Mouse (Mus musculus) lung, postnatal 36 days (tissue): ENCODE data around the gene Wnt3a.

Source experiments
- DNase-seq: peaks from one replicate; pipeline ENCODE4 v3.0.0; 2022; ENCODE audit warnings: mixed read lengths

The Wnt3a gene

GRCm38 (mm10) chr11:59290702-59291303, at the start of gene Wnt3a:
Gene Wnt3a, minus strand, starts transcription at chr11:59290752.
- DNase-seq: no peak

- no peak for DNase-seq
These were observed 48.2 kb upstream of the Wnt3a start for GRCm38 (mm10) chr11:59338736-59339120.

- DNase-seq: peak; percentile 6
These were observed 47.6 kb upstream of the Wnt3a start for GRCm38 (mm10) chr11:59337955-59338735.

- no peak for DNase-seq
These were observed 45.8 kb upstream of the Wnt3a start for GRCm38 (mm10) chr11:59336381-59336780.

GRCm38 (mm10) chr11:59335942-59336341, 45.4 kb upstream of the Wnt3a start:
- DNase-seq: no peak

- no peak for DNase-seq
These were observed 44.6 kb upstream of the Wnt3a start for GRCm38 (mm10) chr11:59335150-59335549.

- DNase-seq: no peak
These were observed 42.4 kb upstream of the Wnt3a start for GRCm38 (mm10) chr11:59332938-59333337.

GRCm38 (mm10) chr11:59331167-59331869, 40.8 kb upstream of the Wnt3a start:
- DNase-seq: no peak

- peak; percentile 87 for DNase-seq
These were observed 40.0 kb upstream of the Wnt3a start for GRCm38 (mm10) chr11:59330560-59330959.

- no peak for DNase-seq
These were observed 39.1 kb upstream of the Wnt3a start for GRCm38 (mm10) chr11:59329616-59330015.

- no peak for DNase-seq
These were observed 37.1 kb upstream of the Wnt3a start for GRCm38 (mm10) chr11:59327625-59328024.

- DNase-seq: no peak
These were observed 34.2 kb upstream of the Wnt3a start for GRCm38 (mm10) chr11:59324777-59325176.

GRCm38 (mm10) chr11:59322988-59323387, 32.4 kb upstream of the Wnt3a start:
- no peak for DNase-seq

GRCm38 (mm10) chr11:59316517-59316916, 26.0 kb upstream of the Wnt3a start:
- DNase-seq: no peak

- no peak for DNase-seq
These were observed 23.4 kb upstream of the Wnt3a start for GRCm38 (mm10) chr11:59313944-59314343.

- peak; percentile 32 for DNase-seq
These were observed 22.7 kb upstream of the Wnt3a start for GRCm38 (mm10) chr11:59313029-59313811.

GRCm38 (mm10) chr11:59312501-59312900, 21.9 kb upstream of the Wnt3a start:
- DNase-seq: no peak

- no peak for DNase-seq
These were observed 21.5 kb upstream of the Wnt3a start for GRCm38 (mm10) chr11:59312060-59312459.

GRCm38 (mm10) chr11:59309976-59310375, 19.4 kb upstream of the Wnt3a start:
- no peak for DNase-seq

GRCm38 (mm10) chr11:59309106-59309805, 18.7 kb upstream of the Wnt3a start:
- DNase-seq: peak; percentile 72

GRCm38 (mm10) chr11:59308625-59309024, 18.1 kb upstream of the Wnt3a start:
- no peak for DNase-seq

- DNase-seq: no peak
These were observed 17.6 kb upstream of the Wnt3a start for GRCm38 (mm10) chr11:59308164-59308542.
